Mouse (Mus musculus): ENCODE measurements around the gene Phf7. TPM values are rescaled to one million over a fixed set of nuclear protein-coding genes. Genes with fewer than 3 reads are reported as not detected.

Phf7 gene
- polyA plus RNA-seq, 1 experiment from 2014 or later = 9.5 TPM

GRCm38 (mm10) chr14:31251626-31252025, 509 bp upstream of the Phf7 start:
- DNase-seq (ENCODE audit: low spot score) = no peak
- 2% methylated on average over 18 of the region's 18 CpGs for WGBS

GRCm38 (mm10) chr14:31250222-31251083, 664 bp downstream of the Phf7 start:
- WGBS = 14% methylated on average over 38 of the region's 38 CpGs
- DNase-seq (ENCODE audit: low spot score) = no peak

More at GRCm38 (mm10) chr14:31251626-31252025, 509 bp upstream of the Phf7 start:
- Histone ChIP-seq H3K27ac (replicated peaks) (peak overlapping the region; percentile 75), H3K9ac (ENCODE audit: low read length) (peak overlapping the region; percentile 99), H3K4me3 (ENCODE audit: low read depth, low read length) (peak overlapping the region; percentile 99), H3K36me3 (ENCODE audit: control insufficient read depth, insufficient read depth, low read length) (peaks cover 21% of the 10 kb centered on the region), H3K4me1 (replicated peaks; ENCODE audit: control insufficient read depth, insufficient read depth) (no peaks in the 10 kb centered on the region), H3K4me2 (replicated peaks; ENCODE audit: low read depth) (peak overlapping the region; percentile 86), H3K9me3 (ENCODE audit: control insufficient read depth, low read length) (no peaks in the 10 kb centered on the region), H3K27me3 (ENCODE audit: control insufficient read depth, insufficient read depth, low read length) (no peaks in the 10 kb centered on the region)
- TF ChIP-seq EP300 (optimal IDR thresholded peaks at IDR 0.05) (no peak), CTCF (IDR thresholded peaks at IDR 0.05; ENCODE audit: low read depth) (peak; percentile 26)
- ATAC-seq (ENCODE audit: low FRiP score, low TSS enrichment) = no peak; the same call in 1 of the 2 replicates

GRCm38 (mm10) chr14:31248396-31248795, 2.7 kb downstream of the Phf7 start:
- Histone ChIP-seq H3K4me2 (replicated peaks; ENCODE audit: low read depth) (no peak overlapping the region), H3K9me3 (ENCODE audit: control insufficient read depth, low read length) (no peaks in the 10 kb centered on the region), H3K9ac (ENCODE audit: low read length) (no peak overlapping the region), H3K36me3 (ENCODE audit: control insufficient read depth, insufficient read depth, low read length) (no peaks in the 10 kb centered on the region), H3K4me1 (replicated peaks; ENCODE audit: control insufficient read depth, insufficient read depth) (no peaks in the 10 kb centered on the region), H3K4me3 (ENCODE audit: low read depth, low read length) (no peak overlapping the region), H3K27me3 (ENCODE audit: control insufficient read depth, insufficient read depth, low read length) (no peaks in the 10 kb centered on the region), H3K27ac (replicated peaks) (no peak overlapping the region)
- no peak for DNase-seq (ENCODE audit: low spot score)
- TF ChIP-seq EP300 (optimal IDR thresholded peaks at IDR 0.05) (no peak), CTCF (IDR thresholded peaks at IDR 0.05; ENCODE audit: low read depth) (no peak)
- ATAC-seq (ENCODE audit: low FRiP score, low TSS enrichment) = no peak
- WGBS = 78% methylated on average over 6 of the region's 6 CpGs

More at GRCm38 (mm10) chr14:31250222-31251083, 664 bp downstream of the Phf7 start:
- 0 out of 2 replicates have a peak, but pooled peaks have one; percentile 6 for ATAC-seq (ENCODE audit: low FRiP score, low TSS enrichment)
- peak overlapping the region; percentile 86 for H3K4me2 ChIP-seq (replicated peaks; ENCODE audit: low read depth)
- TF ChIP-seq CTCF (IDR thresholded peaks at IDR 0.05; ENCODE audit: low read depth) = no peak
- no peak for TF ChIP-seq EP300 (optimal IDR thresholded peaks at IDR 0.05)
- H3K36me3 ChIP-seq (ENCODE audit: control insufficient read depth, insufficient read depth, low read length) = peaks cover 11% of the 10 kb centered on the region; the same call in 1 of the 2 replicates
- H3K9me3 ChIP-seq (ENCODE audit: control insufficient read depth, low read length) = no peaks in the 10 kb centered on the region
- H3K4me1 ChIP-seq (replicated peaks; ENCODE audit: control insufficient read depth, insufficient read depth) = no peaks in the 10 kb centered on the region
- H3K4me3 ChIP-seq (ENCODE audit: low read depth, low read length) = peak overlapping the region; percentile 99
- peak overlapping the region; percentile 99 for H3K9ac ChIP-seq (ENCODE audit: low read length)
- peak overlapping the region; percentile 95 for H3K27ac ChIP-seq (replicated peaks)
- no peaks in the 10 kb centered on the region for H3K27me3 ChIP-seq (ENCODE audit: control insufficient read depth, insufficient read depth, low read length)

- no peak overlapping the region for H3K27ac ChIP-seq (replicated peaks)
- no peak for ATAC-seq (ENCODE audit: low FRiP score, low TSS enrichment)
- TF ChIP-seq EP300 (optimal IDR thresholded peaks at IDR 0.05) (no peak), CTCF (IDR thresholded peaks at IDR 0.05; ENCODE audit: low read depth) (no peak)
- H3K4me2 ChIP-seq (replicated peaks; ENCODE audit: low read depth) = no peak overlapping the region
- H3K27me3 ChIP-seq (ENCODE audit: control insufficient read depth, insufficient read depth, low read length) = no peaks in the 10 kb centered on the region
- H3K4me3 ChIP-seq (ENCODE audit: low read depth, low read length) = no peak overlapping the region
- no peaks in the 10 kb centered on the region for H3K4me1 ChIP-seq (replicated peaks; ENCODE audit: control insufficient read depth, insufficient read depth)
- 77% methylated on average over 1 of the region's 1 CpGs for WGBS
- no peaks in the 10 kb centered on the region for H3K36me3 ChIP-seq (ENCODE audit: control insufficient read depth, insufficient read depth, low read length)
- no peak for DNase-seq (ENCODE audit: low spot score)
- H3K9me3 ChIP-seq (ENCODE audit: control insufficient read depth, low read length) = no peaks in the 10 kb centered on the region
- H3K9ac ChIP-seq (ENCODE audit: low read length) = no peak overlapping the region
Measured at GRCm38 (mm10) chr14:31245946-31246345, 5.2 kb downstream of the Phf7 start.

- no peak for DNase-seq (ENCODE audit: low spot score)
- Histone ChIP-seq H3K4me1 (replicated peaks; ENCODE audit: control insufficient read depth, insufficient read depth) (no peaks in the 10 kb centered on the region), H3K36me3 (ENCODE audit: control insufficient read depth, insufficient read depth, low read length) (no peaks in the 10 kb centered on the region), H3K9me3 (ENCODE audit: control insufficient read depth, low read length) (no peaks in the 10 kb centered on the region), H3K27me3 (ENCODE audit: control insufficient read depth, insufficient read depth, low read length) (no peaks in the 10 kb centered on the region), H3K4me2 (replicated peaks; ENCODE audit: low read depth) (no peak overlapping the region), H3K9ac (ENCODE audit: low read length) (no peak overlapping the region), H3K4me3 (ENCODE audit: low read depth, low read length) (no peak overlapping the region), H3K27ac (replicated peaks) (no peak overlapping the region)
- no peak for TF ChIP-seq CTCF (IDR thresholded peaks at IDR 0.05; ENCODE audit: low read depth)
- TF ChIP-seq EP300 (optimal IDR thresholded peaks at IDR 0.05) = no peak
- no peak for ATAC-seq (ENCODE audit: low FRiP score, low TSS enrichment)
- 70% methylated on average over 1 of the region's 1 CpGs for WGBS
Measured at GRCm38 (mm10) chr14:31244777-31245176, 6.3 kb downstream of the Phf7 start.

- Histone ChIP-seq H3K4me1 (replicated peaks; ENCODE audit: control insufficient read depth, insufficient read depth) (no peaks in the 10 kb centered on the region), H3K36me3 (ENCODE audit: control insufficient read depth, insufficient read depth, low read length) (no peaks in the 10 kb centered on the region), H3K9ac (ENCODE audit: low read length) (no peak overlapping the region), H3K9me3 (ENCODE audit: control insufficient read depth, low read length) (no peaks in the 10 kb centered on the region), H3K4me3 (ENCODE audit: low read depth, low read length) (no peak overlapping the region), H3K27ac (replicated peaks) (no peak overlapping the region), H3K27me3 (ENCODE audit: control insufficient read depth, insufficient read depth, low read length) (no peaks in the 10 kb centered on the region), H3K4me2 (replicated peaks; ENCODE audit: low read depth) (no peak overlapping the region)
- DNase-seq (ENCODE audit: low spot score) (no peak), ATAC-seq (ENCODE audit: low FRiP score, low TSS enrichment) (no peak)
- WGBS = 64% methylated on average over 3 of the region's 3 CpGs
- TF ChIP-seq EP300 (optimal IDR thresholded peaks at IDR 0.05) (no peak), CTCF (IDR thresholded peaks at IDR 0.05; ENCODE audit: low read depth) (no peak)
Measured at GRCm38 (mm10) chr14:31240528-31240927, 10.6 kb downstream of the Phf7 start.
